Mouse (Mus musculus): ENCODE measurements around the gene Ccl19. TPM values are rescaled to one million over a fixed set of nuclear protein-coding genes. Genes with fewer than 3 reads are reported as not detected.
"Not testable (repeated sequence)": the region's sequence is repeated elsewhere in the genome, so short reads cannot be mapped to it uniquely, and the experiment has no call there.

Ccl19 gene
- not detected for total RNA-seq (2022)

- DNase-seq (ENCODE audit: low spot score in 2 of 2) = not testable (repeated sequence)
Observed at GRCm38 (mm10) chr4:42756477-42756876, at the start of gene Ccl19. TSS of gene Ccl19 (minus strand) at chr4:42756577.

GRCm38 (mm10) chr4:42773893-42774292, 17.5 kb upstream of the Ccl19 start, which contains the start of gene Ccl21a:
TSS of gene Ccl21a (minus strand) at chr4:42773993.
- DNase-seq (ENCODE audit: low spot score in 2 of 2) = not testable (repeated sequence)

- DNase-seq (ENCODE audit: low spot score in 2 of 2) = not testable (repeated sequence)
Observed at GRCm38 (mm10) chr4:42735245-42735644, 21.1 kb downstream of the Ccl19 start, which contains the start of gene 4930578G10Rik. TSS of gene 4930578G10Rik (plus strand) at chr4:42735545.

Other genes starting within 250 kb of the Ccl19 start
- gene Fam205a2, start 228.4 kb downstream of the Ccl19 start, total RNA-seq (2022) = not detected
- not detected for gene Gm10591, start 144.4 kb downstream of the Ccl19 start, total RNA-seq (2022)
- 10 to 100 TPM in 2 of 4 experiments, 1 to 10 TPM in 2; 7.6 to 16.1 (median 10.5) TPM for gene Gm2564, start 126.9 kb downstream of the Ccl19 start, total RNA-seq (2022)
- not detected for gene Ccl27b, start 101.3 kb downstream of the Ccl19 start, total RNA-seq (2022)
- under 1 TPM in 1 of 4 experiments, not detected in 3; 0.76 TPM for gene Il11ra2, start 94.7 kb downstream of the Ccl19 start, total RNA-seq (2022)
- gene 4930578G10Rik, start 21.0 kb downstream of the Ccl19 start, total RNA-seq (2022) = under 1 TPM in 3 of 4 experiments, not detected in 1; 0.44 to 0.97 (median 0.51) TPM
- gene Ccl21a, start 17.4 kb upstream of the Ccl19 start, total RNA-seq (2022) = 10 to 100 TPM in 2 of 4 experiments, 1 to 10 TPM in 2; 7.4 to 13.9 (median 10.1) TPM
- gene Fam205a1, start 97.3 kb upstream of the Ccl19 start, total RNA-seq (2022) = not detected
- gene Gm12394, start 100.2 kb upstream of the Ccl19 start, total RNA-seq (2022) = not detected
- under 1 TPM; 0.53 to 0.75 (median 0.56) TPM for gene Fam205c, start 117.7 kb upstream of the Ccl19 start, total RNA-seq (2022)
- under 1 TPM; 0.27 to 0.67 (median 0.50) TPM for gene Phf24, start 160.1 kb upstream of the Ccl19 start, total RNA-seq (2022)
- gene Dnajb5, start 193.2 kb upstream of the Ccl19 start, total RNA-seq (2022) = 100 to 1,000 TPM; 203 to 225 (median 211) TPM
- not detected for gene 1700022I11Rik, start 213.0 kb upstream of the Ccl19 start, total RNA-seq (2022)
- 100 to 1,000 TPM; 252 to 285 (median 260) TPM for gene Vcp, start 243.9 kb upstream of the Ccl19 start, total RNA-seq (2022)

All from gastrocnemius, adult 8-10 months (tissue).